Mouse (Mus musculus): ENCODE data around the gene Gata5.

Gene Gata5

GRCm38 (mm10) chr2:180334551-180334986, at the start of gene Gata5:
Gene Gata5 (minus strand): TSS chr2:180334699.
- peak; percentile 75 for DNase-seq

- no peak for DNase-seq
Measured at GRCm38 (mm10) chr2:180376730-180377129, 42.2 kb upstream of the Gata5 start.

GRCm38 (mm10) chr2:180373256-180373655, 38.8 kb upstream of the Gata5 start:
- no peak for DNase-seq

- DNase-seq: no peak
Measured at GRCm38 (mm10) chr2:180368359-180368758, 33.9 kb upstream of the Gata5 start.

- no peak for DNase-seq
Measured at GRCm38 (mm10) chr2:180367350-180367749, 32.9 kb upstream of the Gata5 start.

GRCm38 (mm10) chr2:180363434-180363720, 28.9 kb upstream of the Gata5 start:
- DNase-seq: no peak

GRCm38 (mm10) chr2:180362585-180363433, 28.3 kb upstream of the Gata5 start:
- no peak for DNase-seq

- no peak for DNase-seq
Measured at GRCm38 (mm10) chr2:180359062-180359461, 24.6 kb upstream of the Gata5 start.

GRCm38 (mm10) chr2:180353338-180353737, 18.8 kb upstream of the Gata5 start:
- peak; percentile 37 for DNase-seq

- DNase-seq: peak; percentile 46
Measured at GRCm38 (mm10) chr2:180350700-180351099, 16.2 kb upstream of the Gata5 start.

- DNase-seq: peak; percentile 84
Measured at GRCm38 (mm10) chr2:180346820-180347497, 12.5 kb upstream of the Gata5 start.

- no peak for DNase-seq
Measured at GRCm38 (mm10) chr2:180343092-180343491, 8.6 kb upstream of the Gata5 start.

GRCm38 (mm10) chr2:180342189-180342588, 7.7 kb upstream of the Gata5 start:
- DNase-seq: no peak

- no peak for DNase-seq
Measured at GRCm38 (mm10) chr2:180341229-180341628, 6.7 kb upstream of the Gata5 start.

GRCm38 (mm10) chr2:180339886-180340285, 5.4 kb upstream of the Gata5 start:
- no peak for DNase-seq

GRCm38 (mm10) chr2:180333778-180334550, 535 bp downstream of the Gata5 start:
- DNase-seq: no peak

GRCm38 (mm10) chr2:180329466-180329865, 5.0 kb downstream of the Gata5 start:
- DNase-seq: no peak

GRCm38 (mm10) chr2:180322674-180323355, 11.7 kb downstream of the Gata5 start:
- peak; percentile 53 for DNase-seq

- DNase-seq: no peak
Measured at GRCm38 (mm10) chr2:180320216-180320615, 14.3 kb downstream of the Gata5 start.

GRCm38 (mm10) chr2:180317591-180317990, 16.9 kb downstream of the Gata5 start:
- DNase-seq: no peak

- DNase-seq: no peak
Measured at GRCm38 (mm10) chr2:180314292-180314691, 20.2 kb downstream of the Gata5 start.

GRCm38 (mm10) chr2:180311147-180311546, 23.4 kb downstream of the Gata5 start:
- no peak for DNase-seq

GRCm38 (mm10) chr2:180307680-180308079, 26.8 kb downstream of the Gata5 start:
- DNase-seq: no peak
